Mouse (Mus musculus): ENCODE measurements around the gene Pcnp.

- TF ChIP-seq TAL1 (IDR thresholded peaks at IDR 0.05; ENCODE audit: low read length): peak; percentile 19; the same call in 1 of the 3 replicates
- no peak for TF ChIP-seq GATA1 (IDR thresholded peaks at IDR 0.05; ENCODE audit: low read length)
Observed at GRCm38 (mm10) chr16:56056944-56057590, 27.5 kb upstream of the Pcnp start.
